Mouse (Mus musculus) fat pad, adult 2 months (tissue): ENCODE data around the gene Prima1.

ENCODE experiments used
- DNase-seq: peaks from one replicate; pipeline ENCODE4 v3.0.0-alpha.2; 2011; ENCODE audit warnings: low read depth, low spot score; ENCODE audit errors: extremely low read depth

Gene Prima1

GRCm38 (mm10) chr12:103242083-103242581 is at the start of gene Prima1:
Prima1 (minus strand) TSS chr12:103242150.
- DNase-seq, result no peak

GRCm38 (mm10) chr12:103287276-103287675 is 45.3 kb upstream of the Prima1 start:
- no peak for DNase-seq

- DNase-seq, result peak; percentile 39
Observed at GRCm38 (mm10) chr12:103283411-103283810, 41.5 kb upstream of the Prima1 start.

GRCm38 (mm10) chr12:103282936-103283335 is 41.0 kb upstream of the Prima1 start:
- DNase-seq, result no peak

GRCm38 (mm10) chr12:103281912-103282311 is 40.0 kb upstream of the Prima1 start:
- DNase-seq, result peak; percentile 52

GRCm38 (mm10) chr12:103281491-103281890 is 39.5 kb upstream of the Prima1 start:
- peak; percentile 4 for DNase-seq

- no peak for DNase-seq
Observed at GRCm38 (mm10) chr12:103276422-103276821, 34.5 kb upstream of the Prima1 start.

GRCm38 (mm10) chr12:103273732-103274131 is 31.8 kb upstream of the Prima1 start:
- DNase-seq, result no peak

- DNase-seq, result no peak
Observed at GRCm38 (mm10) chr12:103273051-103273450, 31.1 kb upstream of the Prima1 start.

GRCm38 (mm10) chr12:103272176-103272575 is 30.2 kb upstream of the Prima1 start:
- no peak for DNase-seq

- DNase-seq, result no peak
Observed at GRCm38 (mm10) chr12:103266605-103267004, 24.7 kb upstream of the Prima1 start.

- DNase-seq, result no peak
Observed at GRCm38 (mm10) chr12:103262017-103262865, 20.3 kb upstream of the Prima1 start.

GRCm38 (mm10) chr12:103252901-103253434 is 11.0 kb upstream of the Prima1 start:
- peak; percentile 18 for DNase-seq

- peak; percentile 23 for DNase-seq
Observed at GRCm38 (mm10) chr12:103251151-103251550, 9.2 kb upstream of the Prima1 start.

GRCm38 (mm10) chr12:103250333-103250732 is 8.4 kb upstream of the Prima1 start:
- no peak for DNase-seq

- no peak for DNase-seq
Observed at GRCm38 (mm10) chr12:103243041-103243440, 1.1 kb upstream of the Prima1 start.

- DNase-seq, result no peak
Observed at GRCm38 (mm10) chr12:103242591-103243025, 658 bp upstream of the Prima1 start.

GRCm38 (mm10) chr12:103241311-103242082 is 453 bp downstream of the Prima1 start:
- no peak for DNase-seq

- DNase-seq, result no peak
Observed at GRCm38 (mm10) chr12:103238924-103239460, 3.0 kb downstream of the Prima1 start.

- no peak for DNase-seq
Observed at GRCm38 (mm10) chr12:103235856-103236255, 6.1 kb downstream of the Prima1 start.

GRCm38 (mm10) chr12:103235251-103235650 is 6.7 kb downstream of the Prima1 start:
- no peak for DNase-seq
